Mouse (Mus musculus): ENCODE results near the gene Micu1.

Gene Micu1

GRCm38 (mm10) chr10:59909357-59909847, 207.1 kb downstream of the Micu1 start:
- DNase-seq, result no peak

GRCm38 (mm10) chr10:59911091-59911490, 208.8 kb downstream of the Micu1 start:
- peak; percentile 68 for DNase-seq

GRCm38 (mm10) chr10:59911561-59912198, 209.4 kb downstream of the Micu1 start:
- DNase-seq, result no peak

All from layer of hippocampus, adult 9-11 months (tissue).